Mouse (Mus musculus): ENCODE data around the gene Ssna1.
"Not testable (repeated sequence)": the region's sequence is repeated elsewhere in the genome, so short reads cannot be mapped to it uniquely, and the experiment has no call there.

Ssna1 gene

DNA sequence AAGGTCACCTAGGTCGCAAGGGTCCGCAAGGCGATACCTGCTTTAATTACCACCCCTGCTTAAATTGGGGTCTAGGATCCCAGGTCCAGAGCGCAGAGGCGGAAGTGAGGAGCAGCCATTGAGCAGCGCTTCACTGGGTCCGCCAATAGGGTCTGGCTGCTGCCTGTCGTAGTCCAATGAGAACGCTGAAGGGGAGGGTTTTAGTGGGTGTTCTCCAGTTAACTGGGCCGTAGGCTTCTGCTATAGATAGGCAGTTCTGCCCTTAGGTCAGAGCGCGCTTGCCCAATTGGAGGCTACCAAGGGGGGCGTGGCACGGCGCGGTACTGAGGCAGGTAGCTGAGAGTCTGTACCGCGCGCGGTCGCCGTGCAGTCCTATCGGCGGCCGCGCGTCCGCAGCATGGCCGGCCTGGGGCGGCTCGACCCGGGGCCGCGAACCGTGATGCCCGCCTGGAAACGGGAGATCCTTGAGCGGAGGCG is 9.9 kb downstream of the Ssna1 start, which contains the start of gene Tprn:
TSS of gene Tprn (plus strand) at position 328 of the 477 bp plus-strand sequence.
- ATAC-seq (ENCODE audit: low TSS enrichment) = peak; percentile 96

- peak; percentile 32 for ATAC-seq (ENCODE audit: low TSS enrichment)
These were observed 10.4 kb downstream of the Ssna1 start for GRCm38 (mm10) chr2:25261870-25262269.

DNA sequence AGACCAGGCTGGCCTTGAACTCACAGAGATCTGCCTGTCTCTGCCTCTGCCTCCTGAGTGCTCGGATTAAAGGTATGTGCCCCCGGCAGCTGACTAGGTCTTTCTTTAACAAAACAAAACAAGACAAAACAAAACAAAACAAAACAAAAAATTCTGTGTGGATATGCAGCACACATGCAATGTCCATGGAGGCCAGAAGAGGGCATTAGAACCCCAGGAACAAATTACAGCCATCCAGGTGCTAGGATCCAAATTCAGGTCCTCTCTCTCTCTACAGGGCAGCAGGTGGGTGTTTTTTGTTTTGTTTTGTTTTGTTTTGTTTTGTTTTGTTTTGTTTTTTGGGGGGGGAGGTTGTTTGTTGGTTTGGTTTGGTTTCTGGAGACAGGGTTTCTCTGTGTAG is 13.4 kb downstream of the Ssna1 start:
- ATAC-seq (ENCODE audit: low TSS enrichment) = no peak

GRCm38 (mm10) chr2:25257250-25257649 is 15.0 kb downstream of the Ssna1 start:
- not testable (repeated sequence) for ATAC-seq (ENCODE audit: low TSS enrichment)

GRCm38 (mm10) chr2:25256443-25257109 is 15.7 kb downstream of the Ssna1 start:
- ATAC-seq (ENCODE audit: low TSS enrichment) = not testable (repeated sequence)

- peak; percentile 89 for ATAC-seq (ENCODE audit: low TSS enrichment)
These were observed 16.9 kb downstream of the Ssna1 start, which contains the start of gene Tmem203 for GRCm38 (mm10) chr2:25255284-25255779. Gene Tmem203 (plus strand): TSS chr2:25255439.

- no peak for ATAC-seq (ENCODE audit: low TSS enrichment)
These were observed 19.9 kb downstream of the Ssna1 start for GRCm38 (mm10) chr2:25252331-25252730.

DNA sequence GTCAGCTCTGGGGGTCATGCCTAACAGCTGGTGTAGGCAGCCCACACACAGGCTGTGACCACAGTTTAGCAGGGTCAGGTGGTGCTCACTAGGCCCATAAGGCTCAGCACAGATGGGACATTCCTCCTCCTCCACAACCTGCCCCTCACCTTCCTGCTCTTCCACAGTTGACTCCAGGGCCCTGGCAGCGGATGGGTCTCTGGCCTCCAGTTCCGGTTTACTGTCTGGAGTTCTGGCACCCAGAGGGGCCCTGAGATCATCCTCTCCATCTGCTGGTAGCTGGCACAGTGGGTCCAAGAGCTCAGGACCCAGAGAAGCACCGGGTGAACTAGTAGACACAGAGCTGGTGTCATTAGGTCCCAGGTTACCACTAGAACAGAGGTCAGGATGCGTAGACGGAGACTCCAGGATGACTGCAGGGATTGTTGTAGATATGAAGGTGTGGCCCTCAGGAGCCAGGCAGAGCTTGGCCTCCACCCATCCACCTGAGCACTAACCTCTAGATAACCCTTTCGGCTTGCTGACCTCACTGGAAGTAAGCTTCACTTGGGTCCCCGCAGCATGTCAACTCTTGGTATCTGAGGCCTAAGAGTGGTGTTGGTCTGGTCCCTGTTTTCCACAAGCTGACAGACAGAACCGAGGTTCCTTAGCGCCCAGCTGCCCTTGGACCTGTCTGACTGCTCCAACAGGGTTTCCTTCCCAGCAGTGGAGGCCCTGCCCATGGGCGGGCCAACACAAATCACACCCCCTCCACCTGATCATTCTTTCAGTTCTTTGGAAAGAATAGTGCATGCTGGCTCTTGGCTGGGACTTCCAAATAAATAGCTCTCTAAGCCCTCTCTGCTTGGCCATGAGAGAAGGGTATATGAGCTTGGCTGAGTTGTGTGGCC is 25.8 kb downstream of the Ssna1 start, which contains the start of gene AL732309.1:
TSS of gene AL732309.1 (minus strand) at position 681 of the 890 bp plus-strand sequence.
- no peak for ATAC-seq (ENCODE audit: low TSS enrichment)

- ATAC-seq (ENCODE audit: low TSS enrichment) = no peak
These were observed 28.1 kb downstream of the Ssna1 start for GRCm38 (mm10) chr2:25244144-25244543.

GRCm38 (mm10) chr2:25243342-25243741 is 28.9 kb downstream of the Ssna1 start:
- ATAC-seq (ENCODE audit: low TSS enrichment) = no peak

GRCm38 (mm10) chr2:25242101-25242506 is 30.1 kb downstream of the Ssna1 start, which contains the start of the genes Rnf208 and Cysrt1:
Gene Rnf208 (plus strand): TSS chr2:25242255.
Gene Cysrt1 (minus strand): TSS chr2:25242452.
- peak; percentile 21 for ATAC-seq (ENCODE audit: low TSS enrichment)

- no peak for ATAC-seq (ENCODE audit: low TSS enrichment)
These were observed 30.8 kb downstream of the Ssna1 start for GRCm38 (mm10) chr2:25241438-25241775.

GRCm38 (mm10) chr2:25240723-25241437 is 31.4 kb downstream of the Ssna1 start:
- peak; percentile 76 for ATAC-seq (ENCODE audit: low TSS enrichment)

DNA sequence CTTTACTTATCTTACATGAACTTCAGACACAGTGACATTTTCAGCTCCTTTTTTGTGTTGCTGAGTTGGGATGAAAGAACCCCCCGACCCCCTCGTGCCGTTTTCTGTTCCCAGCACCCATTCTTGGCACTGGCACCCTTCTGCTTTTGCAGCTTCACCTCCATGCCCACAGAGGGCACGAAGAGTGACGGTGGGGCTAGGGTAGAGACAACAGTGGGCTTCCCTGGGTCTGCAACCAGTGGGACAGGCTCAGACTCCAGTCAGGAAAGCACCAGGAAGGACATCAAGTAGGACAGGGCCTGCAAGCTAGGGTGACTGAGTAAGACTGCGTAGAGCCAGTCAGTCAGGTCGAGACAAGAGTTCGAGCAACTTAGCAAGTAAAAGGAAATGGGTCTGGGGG is 31.9 kb downstream of the Ssna1 start:
- no peak for ATAC-seq (ENCODE audit: low TSS enrichment)

DNA sequence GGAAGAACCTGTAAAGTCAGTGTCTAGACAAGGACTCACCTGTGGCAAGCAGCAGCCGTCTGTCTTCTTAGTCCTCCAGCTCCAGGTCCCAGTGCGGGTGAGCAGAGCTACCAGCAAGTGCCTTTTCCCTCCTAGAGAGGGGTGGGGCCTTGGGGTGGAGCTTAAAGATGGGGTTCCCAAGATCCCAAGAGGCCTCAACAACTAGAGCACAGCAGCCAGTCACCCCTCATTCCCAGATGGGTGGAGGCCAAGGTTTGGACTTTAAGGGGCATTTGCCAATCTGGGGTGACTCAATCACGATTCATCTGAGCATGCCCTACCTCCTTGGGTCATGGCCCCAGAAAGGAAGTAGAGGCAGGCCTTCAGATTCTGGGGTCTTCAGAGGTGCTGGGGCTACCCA is 32.5 kb downstream of the Ssna1 start:
- no peak for ATAC-seq (ENCODE audit: low TSS enrichment)

- no peak for ATAC-seq (ENCODE audit: low TSS enrichment)
These were observed 34.1 kb downstream of the Ssna1 start for GRCm38 (mm10) chr2:25238106-25238505.

GRCm38 (mm10) chr2:25237522-25237921 is 34.7 kb downstream of the Ssna1 start:
- no peak for ATAC-seq (ENCODE audit: low TSS enrichment)

DNA sequence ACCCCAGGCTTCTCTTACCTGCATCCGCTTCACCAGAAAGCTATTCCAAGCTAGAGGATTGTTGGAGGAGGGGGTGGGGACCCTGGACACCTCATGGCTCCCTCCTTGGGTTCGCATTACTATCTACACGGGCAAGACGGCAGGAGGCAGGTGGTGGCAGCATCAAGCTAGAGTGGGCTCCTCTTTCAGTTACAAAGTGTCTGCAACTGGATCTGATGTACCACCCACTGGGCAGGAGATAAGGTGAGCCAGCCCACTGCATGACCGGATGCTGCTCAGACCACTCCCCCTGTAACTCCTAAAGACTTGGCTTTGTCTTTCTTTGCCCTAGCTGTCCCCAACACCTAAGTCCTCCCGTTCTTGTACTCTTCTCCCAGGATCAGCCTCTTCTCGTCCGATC is 35.6 kb downstream of the Ssna1 start, which contains the start of gene Rnf224:
TSS of gene Rnf224 (minus strand) at position 174 of the 400 bp plus-strand sequence.
- ATAC-seq (ENCODE audit: low TSS enrichment) = no peak

GRCm38 (mm10) chr2:25234551-25235220 is 37.6 kb downstream of the Ssna1 start:
- no peak for ATAC-seq (ENCODE audit: low TSS enrichment)

DNA sequence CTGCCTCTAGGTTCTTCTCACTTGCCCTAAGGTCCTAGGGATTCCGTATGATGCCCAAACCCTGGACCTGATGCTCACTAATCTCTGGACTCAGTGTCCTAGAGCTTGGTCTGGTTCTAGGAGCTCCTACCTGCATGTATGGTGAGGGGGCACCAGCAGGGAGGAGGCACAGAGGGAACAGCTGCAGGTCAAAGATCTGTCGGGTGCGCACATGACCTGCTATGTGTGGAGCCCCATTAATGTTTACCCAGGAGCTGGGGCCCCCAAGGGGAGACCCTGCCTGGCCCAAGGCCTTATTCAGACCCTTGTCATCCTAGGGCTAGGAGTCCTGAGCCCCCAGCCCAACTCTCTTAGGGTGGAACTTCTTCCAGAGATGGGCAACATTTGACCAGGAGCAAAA is 38.2 kb downstream of the Ssna1 start, which contains the start of gene Slc34a3:
TSS of gene Slc34a3 (minus strand) at position 315 of the 400 bp plus-strand sequence.
- ATAC-seq (ENCODE audit: low TSS enrichment) = no peak

- no peak for ATAC-seq (ENCODE audit: low TSS enrichment)
These were observed 38.8 kb downstream of the Ssna1 start for GRCm38 (mm10) chr2:25233421-25233820.
